Mouse (Mus musculus): ENCODE results near the gene Pdcl3. TPM values are rescaled to one million over a fixed set of nuclear protein-coding genes. Genes with fewer than 3 reads are reported as not detected.

The Pdcl3 gene
- polyA plus RNA-seq, 1 experiment from 2014 or later = 155 TPM

GRCm38 (mm10) chr1:38987080-38987864 is 1.9 kb downstream of the Pdcl3 start:
- peak overlapping the region; percentile 67 for H3K4me2 ChIP-seq (ENCODE audit: low read depth, low read length)
- peak overlapping the region; percentile 83 for H3K9ac ChIP-seq (ENCODE audit: low read depth, low read length)
- no peaks in the 10 kb centered on the region for H3K27me3 ChIP-seq (replicated peaks; ENCODE audit: control insufficient read depth, insufficient read depth, low read length)
- ATAC-seq = peak; percentile 98
- H3K27ac ChIP-seq (ENCODE audit: low read length) = peak overlapping the region; percentile 71
- H3K36me3 ChIP-seq (ENCODE audit: control insufficient read depth, insufficient read depth, low read length) = no peaks in the 10 kb centered on the region; the same call in 1 of the 2 replicates
- H3K9me3 ChIP-seq (ENCODE audit: control insufficient read depth, low read length) = no peaks in the 10 kb centered on the region
- H3K4me3 ChIP-seq (ENCODE audit: low read length) = peak overlapping the region; percentile 89
- 3% methylated on average over 35 of the region's 38 CpGs for WGBS
- peaks cover 9% of the 10 kb centered on the region for H3K4me1 ChIP-seq (ENCODE audit: control insufficient read depth, insufficient read depth, low read length)

DNA sequence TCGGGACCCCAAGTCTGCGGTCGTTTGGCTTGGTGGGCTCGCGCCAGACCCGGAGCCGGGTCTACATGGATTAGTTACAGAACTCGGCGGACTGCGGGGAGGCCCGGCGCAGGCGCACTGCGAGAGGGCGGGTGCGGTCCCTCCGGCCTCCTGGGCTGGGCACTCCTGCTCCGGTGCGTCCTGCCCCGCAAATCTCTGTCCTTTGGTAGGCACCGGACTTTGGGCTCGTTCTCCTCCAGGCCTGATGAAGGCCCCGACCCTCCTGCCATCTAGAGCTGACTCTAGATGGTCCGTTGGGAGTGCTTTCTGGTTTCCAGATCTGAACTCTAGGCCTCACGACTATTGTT is 2.4 kb downstream of the Pdcl3 start:
- Histone ChIP-seq H3K4me3 (ENCODE audit: low read length) (peak overlapping the region; percentile 89), H3K9ac (ENCODE audit: low read depth, low read length) (peak overlapping the region; percentile 83), H3K4me1 (ENCODE audit: control insufficient read depth, insufficient read depth, low read length) (peaks cover 9% of the 10 kb centered on the region), H3K27ac (ENCODE audit: low read length) (peak overlapping the region; percentile 70), H3K27me3 (replicated peaks; ENCODE audit: control insufficient read depth, insufficient read depth, low read length) (no peaks in the 10 kb centered on the region), H3K36me3 (ENCODE audit: control insufficient read depth, insufficient read depth, low read length) (no peaks in the 10 kb centered on the region; the same call in 1 of the 2 replicates), H3K9me3 (ENCODE audit: control insufficient read depth, low read length) (no peaks in the 10 kb centered on the region), H3K4me2 (ENCODE audit: low read depth, low read length) (peak overlapping the region; percentile 82)
- peak; percentile 94 for ATAC-seq
- WGBS = 0% methylated on average over 25 of the region's 25 CpGs

GRCm38 (mm10) chr1:38988357-38988756 is 2.9 kb downstream of the Pdcl3 start:
- H3K27ac ChIP-seq (ENCODE audit: low read length) = peak overlapping the region; percentile 70

DNA sequence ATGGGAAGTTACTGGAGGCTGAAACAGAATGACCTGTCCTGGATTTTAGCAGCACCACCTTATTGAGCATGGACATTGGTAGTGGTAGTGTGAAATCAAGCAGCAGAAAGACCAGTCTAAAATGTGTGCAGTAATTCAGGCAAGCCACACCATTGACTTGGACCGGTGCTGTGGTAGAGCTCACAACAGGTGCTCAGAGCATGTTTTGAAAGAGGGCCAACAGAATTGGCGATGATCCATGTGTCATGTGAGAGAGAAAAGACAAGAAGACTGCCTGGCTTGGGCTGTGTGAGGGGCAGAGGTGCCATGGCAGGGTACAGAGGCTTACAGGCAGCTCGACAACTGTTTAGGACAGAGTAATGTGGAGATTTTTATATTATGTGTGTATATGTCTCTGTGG is 7.0 kb downstream of the Pdcl3 start:
- Histone ChIP-seq H3K36me3 (ENCODE audit: control insufficient read depth, insufficient read depth, low read length) (peaks cover 7% of the 10 kb centered on the region; the same call in 1 of the 2 replicates), H3K27me3 (replicated peaks; ENCODE audit: control insufficient read depth, insufficient read depth, low read length) (no peaks in the 10 kb centered on the region)
- no peak for ATAC-seq

More at GRCm38 (mm10) chr1:38988357-38988756, 2.9 kb downstream of the Pdcl3 start:
- Histone ChIP-seq H3K4me1 (ENCODE audit: control insufficient read depth, insufficient read depth, low read length) (peaks cover 9% of the 10 kb centered on the region), H3K4me3 (ENCODE audit: low read length) (peak overlapping the region; percentile 89), H3K27me3 (replicated peaks; ENCODE audit: control insufficient read depth, insufficient read depth, low read length) (no peaks in the 10 kb centered on the region), H3K9me3 (ENCODE audit: control insufficient read depth, low read length) (no peaks in the 10 kb centered on the region), H3K4me2 (ENCODE audit: low read depth, low read length) (peak overlapping the region; percentile 82), H3K9ac (ENCODE audit: low read depth, low read length) (peak overlapping the region; percentile 83), H3K36me3 (ENCODE audit: control insufficient read depth, insufficient read depth, low read length) (no peaks in the 10 kb centered on the region; the same call in 1 of the 2 replicates)
- ATAC-seq = 0 out of 2 replicates have a peak, but pooled peaks have one; percentile 6
- 14% methylated on average over 7 of the region's 7 CpGs for WGBS

GRCm38 (mm10) chr1:39001106-39001505 is 15.7 kb downstream of the Pdcl3 start:
- Histone ChIP-seq H3K4me2 (ENCODE audit: low read depth, low read length) (no peak overlapping the region), H3K9me3 (ENCODE audit: control insufficient read depth, low read length) (no peaks in the 10 kb centered on the region), H3K36me3 (ENCODE audit: control insufficient read depth, insufficient read depth, low read length) (peaks cover 3% of the 10 kb centered on the region; the same call in 1 of the 2 replicates), H3K27ac (ENCODE audit: low read length) (no peak overlapping the region), H3K27me3 (replicated peaks; ENCODE audit: control insufficient read depth, insufficient read depth, low read length) (no peaks in the 10 kb centered on the region), H3K4me3 (ENCODE audit: low read length) (no peak overlapping the region), H3K4me1 (ENCODE audit: control insufficient read depth, insufficient read depth, low read length) (no peaks in the 10 kb centered on the region), H3K9ac (ENCODE audit: low read depth, low read length) (no peak overlapping the region)
- 15% methylated on average over 5 of the region's 5 CpGs for WGBS
- ATAC-seq = no peak

More for the DNA sequence above, 7.0 kb downstream of the Pdcl3 start:
- no peak overlapping the region for H3K4me3 ChIP-seq (ENCODE audit: low read length)
- H3K9me3 ChIP-seq (ENCODE audit: control insufficient read depth, low read length) = no peaks in the 10 kb centered on the region
- WGBS = 87% methylated on average over 3 of the region's 3 CpGs
- no peak overlapping the region for H3K27ac ChIP-seq (ENCODE audit: low read length)
- H3K4me2 ChIP-seq (ENCODE audit: low read depth, low read length) = no peak overlapping the region
- H3K4me1 ChIP-seq (ENCODE audit: control insufficient read depth, insufficient read depth, low read length) = peaks cover 9% of the 10 kb centered on the region
- H3K9ac ChIP-seq (ENCODE audit: low read depth, low read length) = no peak overlapping the region

DNA sequence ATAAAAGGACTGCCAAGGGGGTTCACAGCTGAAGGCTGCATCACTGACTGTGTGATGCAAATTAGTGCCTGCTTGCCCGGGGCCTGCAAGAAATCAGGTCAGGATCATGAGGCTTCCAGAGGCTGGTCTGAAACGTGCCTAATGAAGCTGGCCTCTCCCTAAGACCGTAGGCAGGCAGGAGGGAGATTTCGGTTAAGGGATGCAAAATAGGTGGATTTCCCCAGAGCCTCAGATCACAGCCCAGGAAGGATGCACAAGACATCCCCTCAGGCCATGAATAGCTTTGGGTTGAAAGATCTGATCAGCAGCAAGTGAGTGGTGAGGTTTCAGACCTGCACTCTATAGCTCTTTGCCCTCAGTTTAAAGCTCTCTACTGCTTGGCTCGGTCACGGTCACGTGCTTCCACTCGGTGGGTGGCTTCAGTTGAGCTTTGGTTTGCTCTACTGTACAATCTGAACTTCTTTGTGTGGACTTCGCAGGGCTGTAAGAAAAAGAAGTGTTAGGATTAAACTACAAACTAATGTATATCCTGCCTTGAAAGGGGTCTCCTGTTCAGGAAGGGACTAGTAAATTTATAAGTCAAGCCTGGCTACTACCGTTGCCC is 20.4 kb downstream of the Pdcl3 start:
- Histone ChIP-seq H3K27me3 (replicated peaks; ENCODE audit: control insufficient read depth, insufficient read depth, low read length) (no peaks in the 10 kb centered on the region), H3K27ac (ENCODE audit: low read length) (no peak overlapping the region), H3K4me1 (ENCODE audit: control insufficient read depth, insufficient read depth, low read length) (no peaks in the 10 kb centered on the region), H3K9ac (ENCODE audit: low read depth, low read length) (no peak overlapping the region), H3K4me3 (ENCODE audit: low read length) (no peak overlapping the region), H3K36me3 (ENCODE audit: control insufficient read depth, insufficient read depth, low read length) (no peaks in the 10 kb centered on the region), H3K9me3 (ENCODE audit: control insufficient read depth, low read length) (no peaks in the 10 kb centered on the region), H3K4me2 (ENCODE audit: low read depth, low read length) (no peak overlapping the region)
- WGBS = 72% methylated on average over 10 of the region's 10 CpGs
- ATAC-seq = no peak

GRCm38 (mm10) chr1:39006830-39007829 is 21.7 kb downstream of the Pdcl3 start:
- no peak overlapping the region for H3K9ac ChIP-seq (ENCODE audit: low read depth, low read length)
- H3K4me2 ChIP-seq (ENCODE audit: low read depth, low read length) = no peak overlapping the region
- H3K9me3 ChIP-seq (ENCODE audit: control insufficient read depth, low read length) = no peaks in the 10 kb centered on the region
- H3K27me3 ChIP-seq (replicated peaks; ENCODE audit: control insufficient read depth, insufficient read depth, low read length) = no peaks in the 10 kb centered on the region
- H3K27ac ChIP-seq (ENCODE audit: low read length) = no peak overlapping the region
- no peaks in the 10 kb centered on the region for H3K4me1 ChIP-seq (ENCODE audit: control insufficient read depth, insufficient read depth, low read length)
- peak; percentile 68; the same call in 1 of the 2 replicates for ATAC-seq
- WGBS = 52% methylated on average over 11 of the region's 11 CpGs
- H3K36me3 ChIP-seq (ENCODE audit: control insufficient read depth, insufficient read depth, low read length) = no peaks in the 10 kb centered on the region
- no peak overlapping the region for H3K4me3 ChIP-seq (ENCODE audit: low read length)

GRCm38 (mm10) chr1:39010583-39011021 is 25.2 kb downstream of the Pdcl3 start:
- no peaks in the 10 kb centered on the region for H3K4me1 ChIP-seq (ENCODE audit: control insufficient read depth, insufficient read depth, low read length)
- H3K4me3 ChIP-seq (ENCODE audit: low read length) = no peak overlapping the region
- WGBS = 19% methylated on average over 12 of the region's 12 CpGs
- H3K9me3 ChIP-seq (ENCODE audit: control insufficient read depth, low read length) = no peaks in the 10 kb centered on the region
- no peaks in the 10 kb centered on the region for H3K36me3 ChIP-seq (ENCODE audit: control insufficient read depth, insufficient read depth, low read length)
- H3K27ac ChIP-seq (ENCODE audit: low read length) = no peak overlapping the region
- peak; percentile 33 for ATAC-seq
- H3K4me2 ChIP-seq (ENCODE audit: low read depth, low read length) = no peak overlapping the region
- no peak overlapping the region for H3K9ac ChIP-seq (ENCODE audit: low read depth, low read length)
- H3K27me3 ChIP-seq (replicated peaks; ENCODE audit: control insufficient read depth, insufficient read depth, low read length) = no peaks in the 10 kb centered on the region

GRCm38 (mm10) chr1:39012576-39012975 is 27.2 kb downstream of the Pdcl3 start:
- no peak overlapping the region for H3K4me3 ChIP-seq (ENCODE audit: low read length)
- WGBS = 88% methylated on average over 13 of the region's 13 CpGs
- H3K9me3 ChIP-seq (ENCODE audit: control insufficient read depth, low read length) = no peaks in the 10 kb centered on the region
- H3K4me2 ChIP-seq (ENCODE audit: low read depth, low read length) = no peak overlapping the region
- no peak for ATAC-seq
- H3K27me3 ChIP-seq (replicated peaks; ENCODE audit: control insufficient read depth, insufficient read depth, low read length) = no peaks in the 10 kb centered on the region
- no peak overlapping the region for H3K27ac ChIP-seq (ENCODE audit: low read length)
- H3K9ac ChIP-seq (ENCODE audit: low read depth, low read length) = no peak overlapping the region
- H3K4me1 ChIP-seq (ENCODE audit: control insufficient read depth, insufficient read depth, low read length) = no peaks in the 10 kb centered on the region
- no peaks in the 10 kb centered on the region for H3K36me3 ChIP-seq (ENCODE audit: control insufficient read depth, insufficient read depth, low read length)
